Mouse (Mus musculus): Measurements from ENCODE around the gene Gm49353. TPM values are rescaled to one million over a fixed set of nuclear protein-coding genes. Genes with fewer than 3 reads are reported as not detected.

Gene Gm49353
- total RNA-seq (2022): 10 to 100 TPM; 13.3 to 37.4 (median 24.0) TPM

DNA sequence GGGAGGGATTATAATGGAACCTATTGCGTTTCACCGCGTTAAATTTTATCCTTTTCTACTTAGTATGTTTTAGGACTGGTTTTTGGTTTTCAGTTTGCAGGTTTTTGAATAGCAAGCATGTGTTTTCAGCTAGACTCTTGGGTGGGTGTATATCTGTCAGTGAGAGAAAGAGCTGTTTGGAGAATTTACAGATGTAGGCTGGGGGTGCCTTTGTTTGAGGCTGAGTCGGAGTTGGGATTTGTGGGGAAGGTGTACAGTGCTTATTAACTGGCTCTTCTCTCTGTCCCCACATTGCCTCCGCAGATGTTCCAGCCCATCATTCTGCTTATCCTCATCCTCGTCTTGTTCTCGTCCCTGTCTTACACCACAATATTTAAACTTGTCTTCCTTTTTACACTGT lies at the start of gene Gm49353:
Gene Gm49353, plus strand, starts transcription at position 313 of the 400 bp plus-strand sequence.
- no peak for DNase-seq (ENCODE audit: low spot score in 2 of 2)

GRCm38 (mm10) chr10:29155304-29155703 lies 43.5 kb upstream of the Gm49353 start:
- no peak for DNase-seq (ENCODE audit: low spot score in 2 of 2)

- no peak for DNase-seq (ENCODE audit: low spot score in 2 of 2)
Observed at GRCm38 (mm10) chr10:29161664-29162063, 37.1 kb upstream of the Gm49353 start.

DNA sequence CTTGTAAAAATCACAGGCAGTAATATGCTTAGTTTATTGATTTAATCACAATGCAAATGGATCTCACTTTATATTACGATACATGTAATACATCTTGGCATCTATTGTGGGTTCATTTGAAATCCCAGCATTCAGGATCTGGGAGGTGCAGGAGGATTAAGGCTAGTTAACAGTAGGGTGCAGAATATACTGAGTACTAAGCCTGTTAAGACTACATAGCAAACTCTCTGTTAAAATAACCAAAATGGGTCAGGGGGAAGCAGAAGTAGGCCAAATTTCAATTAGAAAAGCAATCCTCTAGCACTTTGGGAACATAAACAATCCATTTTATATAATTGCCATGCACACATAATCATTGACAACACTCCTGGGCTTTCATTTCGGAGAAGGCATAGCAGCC lies 25.0 kb upstream of the Gm49353 start:
- no peak for DNase-seq (ENCODE audit: low spot score in 2 of 2)

DNA sequence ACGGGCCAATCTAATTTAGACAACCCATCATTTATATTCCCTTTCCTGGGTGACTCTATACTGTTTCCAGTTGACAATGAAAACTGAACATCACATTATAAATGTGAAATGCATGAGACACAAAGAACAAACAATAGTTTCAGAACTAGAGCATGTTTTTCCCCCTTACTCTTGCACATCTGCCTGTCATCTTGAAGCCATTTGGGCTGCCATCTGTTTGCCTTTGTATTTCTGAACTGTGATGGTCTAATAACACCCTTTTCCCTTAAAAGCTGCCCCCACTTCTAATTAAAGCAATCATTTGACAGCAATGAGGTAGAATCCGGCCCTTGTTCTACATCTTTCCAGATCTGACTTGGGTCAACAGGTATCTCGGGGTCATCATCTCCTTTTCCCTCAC lies 23.1 kb upstream of the Gm49353 start:
- peak in 1 of 2 experiments; percentile 42 for DNase-seq (ENCODE audit: low spot score in 2 of 2)

DNA sequence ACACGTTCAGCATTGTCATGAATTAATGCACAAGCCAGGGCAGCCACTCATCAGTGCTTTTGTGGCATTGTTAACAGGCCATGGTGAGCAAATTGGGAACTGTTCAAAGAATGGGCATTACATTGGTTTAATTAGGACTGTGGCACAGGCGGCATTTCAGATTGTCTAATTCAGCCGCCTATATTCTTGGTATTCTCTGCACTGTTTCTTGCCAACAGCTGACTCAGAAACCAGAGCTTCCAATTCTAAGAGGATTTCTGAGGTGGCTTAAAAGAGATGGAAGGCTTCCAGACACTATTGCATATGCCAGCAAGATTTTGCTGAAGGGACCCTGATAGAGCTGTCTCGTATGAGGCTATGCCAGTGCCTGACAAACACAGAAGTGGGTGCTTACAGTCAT lies 21.9 kb upstream of the Gm49353 start:
- peak in 1 of 2 experiments; percentile 27 for DNase-seq (ENCODE audit: low spot score in 2 of 2)

DNA sequence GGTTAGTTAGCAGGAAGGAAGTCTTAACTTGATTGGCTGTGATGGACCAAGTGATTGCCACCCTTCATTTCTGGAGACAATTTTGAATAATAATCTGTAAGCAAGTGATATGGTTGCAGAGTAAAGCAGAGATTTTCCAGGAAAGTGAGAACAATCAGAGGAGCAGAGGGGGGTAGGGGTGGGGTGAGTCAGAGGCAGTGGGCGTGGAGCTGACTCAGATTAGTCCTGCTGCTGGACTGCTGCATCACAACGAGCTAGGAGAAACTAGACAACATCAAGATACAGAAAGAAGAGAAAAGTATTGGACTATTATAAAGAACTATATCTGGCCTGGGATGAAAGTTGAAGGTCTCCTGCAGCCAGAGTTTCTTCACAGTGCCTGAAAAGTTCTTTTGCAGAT lies 20.8 kb upstream of the Gm49353 start:
- DNase-seq (ENCODE audit: low spot score in 2 of 2): peak; percentile 41 to 47

DNA sequence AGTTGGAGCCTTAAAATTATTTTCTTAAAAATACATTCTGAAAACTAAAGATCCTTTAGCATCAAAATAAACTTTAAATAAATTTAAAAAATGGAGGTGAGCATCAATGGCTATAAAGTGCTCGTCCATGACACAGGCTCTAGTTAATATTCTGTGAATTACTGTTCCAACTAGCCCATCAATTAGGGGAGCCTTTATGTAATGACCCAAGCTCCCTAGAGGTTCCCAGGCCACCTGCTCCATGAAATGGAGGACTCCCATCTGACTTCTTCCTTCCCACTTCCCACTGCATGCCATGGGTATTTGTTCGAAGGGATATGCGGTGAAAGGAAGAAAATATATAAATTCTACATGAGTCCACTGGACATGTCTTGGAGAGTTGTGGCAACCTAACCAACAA lies 18.5 kb upstream of the Gm49353 start:
- DNase-seq (ENCODE audit: low spot score in 2 of 2): no peak

GRCm38 (mm10) chr10:29181046-29181445 lies 17.7 kb upstream of the Gm49353 start:
- DNase-seq (ENCODE audit: low spot score in 2 of 2): no peak

GRCm38 (mm10) chr10:29193769-29194168 lies 5.0 kb upstream of the Gm49353 start:
- DNase-seq (ENCODE audit: low spot score in 2 of 2): no peak

GRCm38 (mm10) chr10:29196811-29197210 lies 1.9 kb upstream of the Gm49353 start:
- DNase-seq (ENCODE audit: low spot score in 2 of 2): no peak

GRCm38 (mm10) chr10:29199835-29200234 lies 1.1 kb downstream of the Gm49353 start:
- DNase-seq (ENCODE audit: low spot score in 2 of 2): no peak

DNA sequence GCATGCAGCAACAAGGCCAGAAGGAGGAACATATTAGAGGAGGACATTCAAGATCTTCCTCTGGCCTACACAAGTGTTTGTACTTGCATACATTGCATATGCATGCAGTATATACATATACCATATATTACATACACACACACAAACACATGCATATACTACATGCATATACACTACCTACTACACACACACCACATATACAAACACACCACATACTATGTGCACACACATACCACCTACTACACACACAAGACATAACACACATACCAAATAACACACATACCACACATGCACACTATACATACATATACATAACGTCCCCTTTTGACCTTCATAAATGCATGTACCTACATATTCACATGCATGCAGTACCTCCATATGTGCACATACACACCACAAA lies 1.9 kb downstream of the Gm49353 start:
- no peak for DNase-seq (ENCODE audit: low spot score in 2 of 2)

GRCm38 (mm10) chr10:29206730-29207129 lies 8.0 kb downstream of the Gm49353 start:
- no peak for DNase-seq (ENCODE audit: low spot score in 2 of 2)

DNA sequence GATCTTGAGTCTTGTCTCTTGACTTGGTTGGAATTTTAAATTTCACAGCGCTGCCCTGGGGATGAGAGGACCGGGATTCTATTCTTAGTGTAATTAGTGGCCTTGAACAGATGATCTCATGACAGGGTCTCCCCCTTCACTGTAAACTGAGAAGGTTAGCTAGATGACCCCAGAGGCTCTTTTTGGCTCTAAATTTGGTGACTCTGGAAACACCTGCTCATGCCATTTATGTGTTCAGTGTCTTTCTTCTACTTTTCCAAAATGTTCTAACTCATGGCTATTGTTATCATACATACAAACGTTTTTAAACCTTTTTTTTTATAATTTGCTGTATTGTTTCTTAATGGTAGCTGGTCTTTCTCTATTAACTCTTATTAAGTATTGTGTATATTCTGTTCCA lies 10.0 kb downstream of the Gm49353 start:
- DNase-seq (ENCODE audit: low spot score in 2 of 2): no peak

- peak; percentile 41 to 50 for DNase-seq (ENCODE audit: low spot score in 2 of 2)
Observed at GRCm38 (mm10) chr10:29211453-29211852, 12.7 kb downstream of the Gm49353 start, which contains the start of gene 9330159F19Rik. Gene 9330159F19Rik (plus strand): TSS chr10:29211606.

DNA sequence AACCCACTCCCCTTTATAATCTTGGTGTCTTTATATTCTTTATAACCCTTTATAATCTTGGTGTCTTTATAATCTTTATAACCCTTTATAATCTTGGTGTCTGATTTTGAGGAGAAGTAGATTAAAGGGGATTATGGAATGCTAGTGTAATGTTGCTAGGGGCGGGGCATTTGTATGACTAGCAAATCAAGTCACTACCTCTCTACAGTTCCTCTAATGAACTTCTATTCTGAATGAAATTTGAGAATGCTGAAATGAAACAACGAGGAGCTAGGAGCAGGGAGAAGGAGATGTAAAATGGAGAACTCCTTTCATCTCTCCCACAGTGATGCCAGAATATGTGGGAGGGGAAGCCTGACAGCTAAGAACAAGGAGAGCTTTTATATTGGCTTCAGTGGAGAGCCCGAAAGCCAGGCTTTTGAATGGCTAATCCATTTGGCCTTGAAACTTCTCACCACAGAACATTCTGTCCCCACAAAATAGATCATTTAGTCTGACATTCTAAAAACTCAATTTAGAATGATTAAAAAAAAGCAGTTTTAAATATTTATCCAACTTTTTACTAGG lies 14.9 kb downstream of the Gm49353 start:
- peak in 1 of 2 experiments; percentile 44 for DNase-seq (ENCODE audit: low spot score in 2 of 2)

DNA sequence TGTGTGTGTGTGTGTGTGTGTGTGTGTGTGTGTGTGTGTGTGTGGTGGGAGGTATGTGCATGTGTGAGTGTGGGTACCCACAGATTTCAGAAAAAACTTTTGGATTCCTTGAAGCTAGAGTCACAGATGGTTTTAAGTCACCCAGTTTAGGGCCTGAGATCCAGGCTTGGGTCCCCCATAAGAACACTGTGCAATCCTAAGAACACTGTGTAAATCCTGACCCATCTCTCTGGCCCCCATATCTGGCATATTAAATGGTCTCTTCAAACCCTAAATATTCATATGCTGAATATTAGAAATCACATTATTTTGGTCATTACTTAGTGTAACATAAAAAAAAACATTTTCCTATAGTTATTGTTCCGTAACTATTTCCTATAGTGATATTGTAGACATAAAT lies 18.2 kb downstream of the Gm49353 start:
- DNase-seq (ENCODE audit: low spot score in 2 of 2): no peak

- DNase-seq (ENCODE audit: low spot score in 2 of 2): no peak
Observed at GRCm38 (mm10) chr10:29217451-29217850, 18.7 kb downstream of the Gm49353 start.

DNA sequence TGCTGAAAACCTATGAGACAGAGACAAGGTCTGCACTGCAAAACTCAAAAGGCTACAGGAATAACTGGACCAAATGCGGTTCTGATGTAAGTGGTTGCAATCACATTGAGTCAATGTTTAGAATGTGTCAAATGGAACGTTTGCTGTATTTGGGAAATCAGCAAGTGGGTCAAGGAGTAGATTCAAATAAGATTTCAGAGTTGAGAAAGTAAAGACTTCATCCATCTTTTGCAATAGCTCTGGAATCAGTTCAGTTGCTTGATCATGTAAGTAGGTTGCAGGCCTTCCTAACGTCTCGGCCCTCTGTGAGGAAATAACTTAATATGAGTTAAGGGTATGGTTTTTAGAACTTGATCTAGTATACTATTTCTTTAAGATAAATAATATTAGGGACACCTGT lies 26.6 kb downstream of the Gm49353 start:
- no peak for DNase-seq (ENCODE audit: low spot score in 2 of 2)

DNA sequence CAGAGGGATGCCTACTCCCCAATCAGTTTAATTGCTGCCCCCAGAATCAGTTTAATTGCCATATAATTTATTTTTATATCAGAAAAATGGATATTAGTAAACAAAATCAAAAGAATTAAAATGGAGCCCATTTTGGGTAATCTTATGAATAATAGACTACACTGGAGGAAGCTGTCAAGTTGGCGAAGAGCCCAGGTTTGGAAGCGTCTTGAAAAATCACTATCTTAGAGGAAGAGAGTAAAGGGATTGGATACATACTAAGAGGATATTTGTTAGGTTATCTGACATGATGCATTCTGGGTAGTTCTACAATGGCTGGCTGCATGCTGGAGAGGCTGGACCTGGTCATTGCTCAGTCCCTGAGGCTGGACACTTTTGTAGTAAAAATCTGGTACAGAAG lies 32.5 kb downstream of the Gm49353 start:
- DNase-seq (ENCODE audit: low spot score in 2 of 2): no peak
